Mouse (Mus musculus) midbrain, embryonic 12.5 days (tissue): Measurements from ENCODE around the gene Spty2d1. TPM values are rescaled to one million over a fixed set of nuclear protein-coding genes. Genes with fewer than 3 reads are reported as not detected.
"Not testable (repeated sequence)": the region's sequence is repeated elsewhere in the genome, so short reads cannot be mapped to it uniquely, and the experiment has no call there.

Experiments
- ATAC-seq: fragments of 200-750 bp; cut with Nextera tagmentation; 2 replicates; pipeline ENCODE4 v1.8.0; 2017; ENCODE audit warnings: low read depth, moderate TSS enrichment, moderate library complexity; ENCODE audit not compliant: low FRiP score
- H3K27ac ChIP-seq: fragments of 300-500 bp; sonication (generic); replicated peaks from 2 replicates; pipeline ENCODE4 v1.5.1; 2016; ENCODE audit warnings: mild to moderate bottlenecking
- H3K27me3 ChIP-seq: fragments of 300-500 bp; sonication (generic); 2 replicates; pipeline ENCODE4 v1.6.1; 2016; ENCODE audit warnings: mild to moderate bottlenecking
- H3K36me3 ChIP-seq: fragments of 300-500 bp; sonication (generic); 2 replicates; pipeline ENCODE4 v1.6.1; 2016
- H3K4me1 ChIP-seq: fragments of 300-500 bp; sonication (generic); 2 replicates; pipeline ENCODE4 v1.6.1; 2016
- H3K4me2 ChIP-seq: fragments of 300-500 bp; sonication (generic); replicated peaks from 2 replicates; pipeline ENCODE4 v1.6.1; 2016; ENCODE audit warnings: mild to moderate bottlenecking, moderate library complexity
- H3K4me3 ChIP-seq: fragments of 300-500 bp; sonication (generic); 2 replicates; pipeline ENCODE4 v1.5.1; 2016; ENCODE audit warnings: mild to moderate bottlenecking
- H3K9ac ChIP-seq: fragments of 300-500 bp; sonication (generic); replicated peaks from 2 replicates; pipeline ENCODE4 v1.6.1; 2016; ENCODE audit warnings: mild to moderate bottlenecking, moderate library complexity
- H3K9me3 ChIP-seq: fragments of 300-500 bp; sonication (generic); 2 replicates; pipeline ENCODE4 v1.6.1; 2016; ENCODE audit warnings: mild to moderate bottlenecking
- WGBS: fragments of 180-500 bp; shearing (Covaris S2); methylation state at CpG from one replicate; pipeline ENCODE4 v1.1.7; 2016; 5-methylcytosine and 5-hydroxymethylcytosine counted together
- polyA plus RNA-seq: library from polyadenylated mRNA; unstranded; fragments of >200 nt; fragmentation: Nextera tagmentation; extraction: Ambion mirVana; gene quantifications from 2 replicates; pipeline ENCODE4 v1.2.1, GENCODE M21; 2016

The Spty2d1 gene
- polyA plus RNA-seq, 1 experiment from 2014 or later, result 14.0 TPM

DNA sequence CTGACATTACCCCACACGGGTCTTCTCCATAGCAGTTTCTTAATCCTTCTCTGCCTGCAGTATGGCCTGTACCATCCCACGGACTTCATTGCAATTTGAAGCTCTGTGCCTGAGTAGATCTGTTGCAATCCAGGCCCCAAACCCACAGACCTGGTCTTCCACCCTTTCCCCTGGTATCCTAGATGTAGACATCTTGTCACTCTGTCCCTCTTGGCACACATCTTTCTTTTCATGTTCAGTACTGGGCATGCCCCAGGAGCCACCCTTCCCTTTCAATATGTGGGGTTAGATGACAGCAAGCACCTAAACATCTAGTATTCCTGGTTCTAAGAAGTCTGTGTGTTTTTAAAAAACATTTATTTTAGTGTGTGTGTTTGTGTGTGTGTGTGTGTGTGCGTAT is 33.5 kb upstream of the Spty2d1 start:
- Histone ChIP-seq H3K4me2 (no peak overlapping the region), H3K4me1 (no peaks in the 10 kb centered on the region), H3K27ac (no peak overlapping the region), H3K9ac (no peak overlapping the region), H3K36me3 (no peaks in the 10 kb centered on the region), H3K27me3 (no peaks in the 10 kb centered on the region), H3K9me3 (no peaks in the 10 kb centered on the region), H3K4me3 (no peak overlapping the region)
- no peak for ATAC-seq
- WGBS, result 86% methylated on average over 3 of the region's 3 CpGs

- Histone ChIP-seq H3K9ac (no peak overlapping the region), H3K4me1 (no peaks in the 10 kb centered on the region), H3K36me3 (no peaks in the 10 kb centered on the region), H3K27me3 (no peaks in the 10 kb centered on the region), H3K4me3 (no peak overlapping the region), H3K9me3 (no peaks in the 10 kb centered on the region), H3K4me2 (no peak overlapping the region), H3K27ac (no peak overlapping the region)
- ATAC-seq, result no peak
- 80% methylated on average over 8 of the region's 8 CpGs for WGBS
These were observed 27.2 kb upstream of the Spty2d1 start for GRCm38 (mm10) chr7:47035426-47035825.

GRCm38 (mm10) chr7:47034785-47035384 is 26.7 kb upstream of the Spty2d1 start:
- Histone ChIP-seq H3K27me3 (no peaks in the 10 kb centered on the region), H3K36me3 (no peaks in the 10 kb centered on the region), H3K9ac (no peak overlapping the region), H3K27ac (no peak overlapping the region), H3K4me1 (no peaks in the 10 kb centered on the region), H3K4me3 (no peak overlapping the region), H3K9me3 (no peaks in the 10 kb centered on the region), H3K4me2 (no peak overlapping the region)
- 93% methylated on average over 4 of the region's 4 CpGs for WGBS
- no peak for ATAC-seq

DNA sequence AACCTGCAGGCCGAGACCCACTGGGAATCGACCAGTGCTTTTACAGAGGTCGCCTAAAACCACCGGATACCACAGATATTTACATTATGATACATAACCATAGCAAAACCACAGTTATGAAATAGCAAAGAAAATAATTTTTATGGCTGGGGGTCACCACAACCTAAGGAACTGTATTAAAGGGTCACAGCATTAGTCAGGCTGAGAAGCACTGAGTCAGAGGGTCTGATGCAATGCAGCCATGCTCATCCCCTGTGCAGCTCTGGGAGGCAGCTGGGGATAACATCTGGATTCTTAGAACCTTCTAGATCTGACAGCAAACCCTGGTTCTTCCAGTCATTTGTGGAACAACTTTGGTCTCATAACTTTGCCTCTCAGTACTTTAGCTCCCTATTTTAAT is 23.2 kb upstream of the Spty2d1 start:
- H3K27me3 ChIP-seq, result no peaks in the 10 kb centered on the region
- H3K4me2 ChIP-seq, result no peak overlapping the region
- no peaks in the 10 kb centered on the region for H3K36me3 ChIP-seq
- H3K4me1 ChIP-seq, result no peaks in the 10 kb centered on the region
- no peak overlapping the region for H3K4me3 ChIP-seq
- H3K27ac ChIP-seq, result no peak overlapping the region
- H3K9me3 ChIP-seq, result no peaks in the 10 kb centered on the region
- WGBS, result 79% methylated on average over 4 of the region's 4 CpGs
- ATAC-seq, result no peak
- H3K9ac ChIP-seq, result no peak overlapping the region

GRCm38 (mm10) chr7:47030517-47031193 is 22.4 kb upstream of the Spty2d1 start:
- Histone ChIP-seq H3K4me1 (no peaks in the 10 kb centered on the region), H3K9me3 (no peaks in the 10 kb centered on the region), H3K9ac (no peak overlapping the region), H3K4me2 (no peak overlapping the region), H3K36me3 (no peaks in the 10 kb centered on the region), H3K27me3 (no peaks in the 10 kb centered on the region), H3K27ac (no peak overlapping the region), H3K4me3 (no peak overlapping the region)
- WGBS, result 86% methylated on average over 9 of the region's 9 CpGs
- no peak for ATAC-seq

GRCm38 (mm10) chr7:47027520-47027919 is 19.3 kb upstream of the Spty2d1 start:
- Histone ChIP-seq H3K4me3 (no peak overlapping the region), H3K9me3 (no peaks in the 10 kb centered on the region), H3K9ac (no peak overlapping the region), H3K4me2 (no peak overlapping the region), H3K36me3 (no peaks in the 10 kb centered on the region), H3K27me3 (no peaks in the 10 kb centered on the region), H3K27ac (no peak overlapping the region), H3K4me1 (no peaks in the 10 kb centered on the region)
- ATAC-seq, result no peak
- 100% methylated on average over 1 of the region's 1 CpGs for WGBS

DNA sequence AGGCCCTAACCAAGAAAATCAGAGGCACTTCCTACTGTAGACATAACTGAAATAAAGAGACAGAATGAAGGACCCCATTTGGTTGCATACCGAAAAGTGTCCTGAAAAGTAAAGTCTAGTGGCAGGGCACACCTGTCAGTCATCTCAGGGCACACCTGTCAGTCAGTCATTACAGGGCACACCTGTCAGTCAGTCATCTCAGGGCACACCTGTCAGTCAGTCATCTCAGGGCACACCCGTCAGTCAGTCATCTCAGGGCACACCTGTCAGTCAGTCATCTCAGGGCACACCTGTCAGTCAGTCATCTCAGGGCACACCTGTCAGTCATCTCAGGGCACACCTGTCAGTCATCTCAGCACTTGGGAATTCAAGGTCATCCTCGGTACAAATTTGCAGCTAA is 18.7 kb upstream of the Spty2d1 start:
- not testable (repeated sequence) for ATAC-seq, H3K36me3 ChIP-seq, H3K4me3 ChIP-seq, H3K9ac ChIP-seq, H3K27ac ChIP-seq, H3K27me3 ChIP-seq, H3K9me3 ChIP-seq, H3K4me1 ChIP-seq, H3K4me2 ChIP-seq
- WGBS, result 90% methylated on average over 3 of the region's 3 CpGs

- H3K9me3 ChIP-seq, result no peaks in the 10 kb centered on the region
- 75% methylated on average over 9 of the region's 9 CpGs for whole genome bisulfite sequencing
- H3K9ac ChIP-seq, result no peak overlapping the region
- no peak overlapping the region for H3K4me3 ChIP-seq
- no peaks in the 10 kb centered on the region for H3K4me1 ChIP-seq
- no peaks in the 10 kb centered on the region for H3K36me3 ChIP-seq
- no peak overlapping the region for H3K4me2 ChIP-seq
- peaks cover 5% of the 10 kb centered on the region; the same call in 1 of the 2 replicates for H3K27me3 ChIP-seq
- ATAC-seq, result no peak
- H3K27ac ChIP-seq, result no peak overlapping the region
These were observed 17.2 kb upstream of the Spty2d1 start for GRCm38 (mm10) chr7:47025429-47025828.

- Histone ChIP-seq H3K9ac (no peak overlapping the region), H3K9me3 (no peaks in the 10 kb centered on the region), H3K4me3 (no peak overlapping the region), H3K4me2 (no peak overlapping the region), H3K36me3 (no peaks in the 10 kb centered on the region), H3K4me1 (no peaks in the 10 kb centered on the region), H3K27me3 (peaks cover 7% of the 10 kb centered on the region; the same call in 1 of the 2 replicates), H3K27ac (no peak overlapping the region)
- ATAC-seq, result no peak
- WGBS, result 90% methylated on average over 7 of the region's 7 CpGs
These were observed 16.2 kb upstream of the Spty2d1 start for GRCm38 (mm10) chr7:47024454-47024853.

DNA sequence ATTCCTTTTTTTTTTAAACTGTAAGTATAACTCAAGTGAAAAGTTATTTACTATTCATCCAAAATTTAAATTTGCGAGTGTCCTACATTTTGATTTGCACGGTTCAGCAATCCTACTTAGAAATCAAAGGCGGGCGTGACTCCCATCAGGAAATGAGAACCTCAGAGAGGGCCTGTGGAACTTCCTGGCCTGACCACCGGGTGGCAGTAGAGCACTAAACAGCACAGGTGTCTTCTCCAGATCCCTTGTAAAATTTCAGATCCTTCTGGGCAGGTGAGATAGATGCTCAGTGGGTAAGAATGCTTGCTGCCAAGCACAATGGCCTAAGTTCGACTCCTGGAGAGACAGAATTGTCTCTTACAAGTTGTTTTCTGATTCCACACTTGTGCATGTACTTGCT is 15.3 kb upstream of the Spty2d1 start:
- Histone ChIP-seq H3K4me3 (no peak overlapping the region), H3K27ac (no peak overlapping the region), H3K9ac (no peak overlapping the region), H3K9me3 (no peaks in the 10 kb centered on the region), H3K4me1 (no peaks in the 10 kb centered on the region), H3K4me2 (no peak overlapping the region), H3K27me3 (peaks cover 7% of the 10 kb centered on the region; the same call in 1 of the 2 replicates), H3K36me3 (no peaks in the 10 kb centered on the region)
- WGBS, result 19% methylated on average over 6 of the region's 6 CpGs
- ATAC-seq, result peak; percentile 19; the same call in 1 of the 2 replicates

DNA sequence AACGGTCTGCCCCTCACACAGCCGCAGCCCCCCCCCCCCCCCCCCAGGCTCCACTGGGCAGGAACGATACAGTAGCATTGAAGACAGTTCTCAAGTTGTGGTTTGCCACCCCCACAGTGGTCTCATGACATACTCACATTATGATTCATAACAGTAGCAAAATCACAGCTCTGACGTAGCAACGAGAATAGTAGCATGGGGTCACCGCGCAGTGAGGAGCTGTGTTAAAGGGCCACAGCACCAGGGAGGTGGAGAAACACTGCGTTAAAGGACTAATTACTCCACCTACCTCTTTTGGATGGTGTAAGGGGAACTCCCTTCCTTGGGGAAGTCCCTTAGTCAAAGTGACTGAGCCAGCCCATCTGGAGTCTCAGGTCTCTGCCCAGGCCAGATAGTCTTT is 14.3 kb upstream of the Spty2d1 start:
- ATAC-seq, result no peak
- Histone ChIP-seq H3K9me3 (no peaks in the 10 kb centered on the region), H3K27me3 (peaks cover 7% of the 10 kb centered on the region; the same call in 1 of the 2 replicates), H3K9ac (no peak overlapping the region), H3K4me3 (no peak overlapping the region), H3K4me1 (no peaks in the 10 kb centered on the region), H3K36me3 (no peaks in the 10 kb centered on the region), H3K27ac (no peak overlapping the region), H3K4me2 (no peak overlapping the region)
- WGBS, result 76% methylated on average over 8 of the region's 8 CpGs

DNA sequence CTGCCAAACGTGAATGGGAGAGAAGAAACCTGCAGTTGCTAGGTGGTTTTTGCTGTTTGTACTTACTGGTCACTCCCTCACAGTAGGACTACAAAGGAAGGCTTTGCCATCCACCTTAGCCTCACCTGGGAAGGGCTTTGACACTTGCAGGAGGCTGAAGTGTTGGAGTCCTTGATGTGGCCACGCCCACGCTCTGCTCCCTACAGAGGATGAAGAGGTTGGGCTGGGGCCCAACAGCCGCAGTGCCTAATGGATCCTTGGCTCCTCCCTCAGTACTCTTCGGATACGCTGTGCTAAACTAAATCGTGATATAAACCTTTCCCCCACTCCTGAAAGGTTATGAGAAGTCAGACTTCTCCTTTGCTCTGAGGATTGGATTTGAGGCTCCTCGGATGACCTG is 12.7 kb upstream of the Spty2d1 start:
- Histone ChIP-seq H3K9ac (no peak overlapping the region), H3K27me3 (peaks cover 7% of the 10 kb centered on the region; the same call in 1 of the 2 replicates), H3K4me2 (no peak overlapping the region), H3K4me3 (no peak overlapping the region), H3K36me3 (no peaks in the 10 kb centered on the region), H3K4me1 (no peaks in the 10 kb centered on the region), H3K27ac (no peak overlapping the region), H3K9me3 (no peaks in the 10 kb centered on the region)
- ATAC-seq, result no peak
- 18% methylated on average over 8 of the region's 8 CpGs for WGBS
